Mouse (Mus musculus): ENCODE results near the gene Kcnj8.

Kcnj8 gene

DNA sequence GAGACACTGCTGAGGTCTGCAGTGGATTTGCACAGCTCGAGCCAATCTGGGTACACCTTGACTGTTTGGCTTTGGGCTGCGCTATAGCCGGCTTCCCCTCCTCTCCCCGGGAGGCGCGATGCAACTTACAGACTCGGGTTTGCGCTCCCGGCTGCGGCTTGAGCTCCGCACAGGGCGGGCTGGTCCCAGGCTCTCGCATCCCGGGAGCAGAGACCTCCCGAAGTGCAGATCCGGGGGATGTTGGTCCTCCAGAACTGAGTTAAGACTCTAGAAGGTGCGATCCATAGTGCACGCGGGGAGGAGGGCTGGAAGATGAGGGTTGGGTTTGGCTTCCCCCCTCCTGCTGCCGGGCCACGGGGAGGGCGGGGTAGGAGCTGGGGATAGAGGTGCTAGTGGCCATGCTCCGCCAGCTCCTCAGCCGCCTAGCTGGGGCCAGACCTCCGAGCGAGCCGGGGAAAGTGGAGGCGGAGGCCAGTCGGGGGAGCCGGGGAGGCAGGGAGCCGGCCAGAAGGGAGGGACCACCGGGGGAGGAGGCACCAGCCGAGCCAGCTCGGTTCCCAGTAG is at the start of gene Kcnj8:
TSS of gene Kcnj8 (minus strand) at position 560 of the 564 bp plus-strand sequence.
- peak; percentile 11 to 22 for DNase-seq (ENCODE audit: low spot score in 2 of 2)

DNA sequence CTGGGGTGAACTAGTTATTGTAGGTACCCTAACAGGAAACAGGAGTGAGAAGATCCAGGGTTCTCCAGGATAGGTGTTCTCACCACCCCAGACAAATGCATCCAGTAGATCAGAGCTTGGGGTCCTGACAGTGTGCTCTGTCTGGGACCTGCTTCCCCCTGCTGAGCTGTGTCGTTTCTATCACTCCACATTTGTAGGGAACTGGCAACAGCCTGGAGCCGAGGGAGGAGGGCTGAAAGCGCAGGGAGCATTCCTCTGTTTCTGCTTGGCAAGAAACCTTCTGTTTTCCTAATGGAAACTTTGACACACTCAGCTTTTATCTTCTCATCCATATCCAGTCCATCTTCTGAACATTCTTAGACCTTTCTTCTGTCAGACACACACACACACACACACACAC is 45.2 kb upstream of the Kcnj8 start:
- DNase-seq (ENCODE audit: low spot score in 2 of 2): no peak

DNA sequence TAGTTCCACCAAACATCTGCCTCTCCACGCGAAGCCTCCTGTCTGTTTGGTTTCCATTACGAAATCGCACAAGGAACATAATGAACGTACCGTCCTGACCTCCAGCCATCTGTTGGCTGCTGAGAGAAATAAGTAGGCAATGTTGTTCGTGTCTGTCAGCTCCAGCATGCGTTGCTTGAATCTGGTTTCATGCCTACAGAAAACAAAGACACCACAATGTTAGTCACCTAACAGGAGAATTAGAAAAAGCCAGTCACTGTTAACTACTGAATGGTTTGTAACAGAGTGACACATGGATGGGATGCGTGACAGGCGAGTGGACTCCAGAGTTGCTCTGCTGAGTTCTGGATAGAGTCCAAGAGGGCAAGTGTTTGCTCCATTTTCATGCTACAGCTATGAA is 42.9 kb upstream of the Kcnj8 start:
- DNase-seq (ENCODE audit: low spot score in 2 of 2): peak in 1 of 2 experiments; percentile 10

DNA sequence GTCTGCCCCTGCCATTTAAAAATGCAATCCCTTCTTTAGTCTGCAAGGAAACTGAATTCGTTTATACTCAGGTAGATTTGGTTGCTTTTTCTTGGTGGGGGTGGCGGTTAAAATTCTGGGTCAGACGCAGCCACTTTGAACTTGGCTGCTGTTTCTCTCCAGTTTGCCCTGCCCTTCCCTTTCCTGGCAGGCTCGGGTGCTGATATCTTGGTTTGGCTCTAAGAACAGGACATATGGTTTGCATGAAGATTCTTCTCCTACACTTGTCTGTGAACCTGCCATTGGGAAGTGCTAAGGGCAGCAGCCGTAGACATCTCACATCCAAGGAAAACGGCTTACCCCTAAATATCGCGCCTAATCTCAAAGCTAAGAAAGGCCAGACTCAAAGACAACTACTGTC is 41.0 kb upstream of the Kcnj8 start:
- DNase-seq (ENCODE audit: low spot score in 2 of 2): no peak

DNA sequence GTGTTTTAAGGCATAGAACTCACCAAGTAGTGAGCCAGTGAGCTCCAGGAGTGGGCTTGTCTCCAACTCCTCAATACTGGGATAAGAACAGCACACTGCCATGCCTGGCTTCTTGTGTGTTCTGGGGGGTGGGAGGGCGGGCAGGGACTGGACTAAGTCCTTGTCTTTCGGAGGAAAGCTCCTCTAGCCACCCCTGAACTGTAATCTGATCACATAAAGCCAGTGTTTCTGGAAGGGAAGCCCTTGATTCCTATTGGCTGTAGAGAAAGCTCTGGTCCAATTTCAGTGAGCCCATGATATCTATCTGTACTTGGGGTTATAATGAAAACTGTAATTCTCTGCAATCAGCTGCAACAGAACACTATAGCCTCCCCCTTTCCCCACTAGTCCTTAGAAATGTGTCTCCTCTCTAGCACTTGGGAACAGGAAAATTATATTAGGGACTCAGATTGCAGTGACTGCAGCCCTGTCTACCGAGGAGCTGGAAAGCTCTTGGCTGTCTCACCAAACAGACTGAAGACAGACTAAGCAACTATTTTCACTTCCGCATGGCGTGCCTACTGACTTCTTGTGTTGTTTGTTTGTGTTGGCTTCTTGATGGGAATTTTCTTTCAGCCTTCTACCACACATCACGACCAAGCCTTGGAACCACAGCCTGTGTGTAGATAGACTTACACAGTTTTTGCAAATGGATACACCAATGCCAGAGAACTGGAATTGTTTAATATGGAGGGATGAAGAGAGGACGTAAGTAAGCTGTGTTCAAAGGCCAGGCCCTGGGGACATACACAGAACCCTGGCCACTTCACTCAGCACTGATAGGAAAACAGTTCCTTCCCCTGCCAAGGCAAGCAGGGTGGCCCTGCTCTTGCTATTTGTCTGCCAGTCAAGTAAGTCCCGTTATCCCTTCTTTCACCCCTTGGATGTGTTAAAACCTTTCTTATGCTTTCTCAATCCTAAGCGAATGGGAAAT is 38.3 kb upstream of the Kcnj8 start:
- no peak for DNase-seq (ENCODE audit: low spot score in 2 of 2)

DNA sequence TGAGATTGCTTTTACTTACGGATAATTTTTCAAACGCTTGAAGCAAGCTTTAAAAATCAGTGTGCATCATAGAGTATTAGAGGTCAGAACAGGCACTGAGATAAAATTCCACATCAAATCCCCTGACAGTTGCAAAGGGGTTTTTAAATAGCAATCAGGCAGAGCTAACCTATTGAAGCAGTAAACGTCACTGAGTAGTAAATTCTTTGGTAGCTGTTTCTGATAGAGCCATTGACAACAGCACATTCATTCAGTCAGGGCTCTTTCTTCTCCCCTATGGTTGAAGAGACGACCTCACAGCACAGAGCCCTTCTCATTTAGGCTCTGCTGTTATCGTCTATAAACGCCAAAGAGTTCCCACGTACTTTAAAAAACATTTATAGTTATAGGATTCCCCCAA is 35.7 kb upstream of the Kcnj8 start:
- no peak for DNase-seq (ENCODE audit: low spot score in 2 of 2)

DNA sequence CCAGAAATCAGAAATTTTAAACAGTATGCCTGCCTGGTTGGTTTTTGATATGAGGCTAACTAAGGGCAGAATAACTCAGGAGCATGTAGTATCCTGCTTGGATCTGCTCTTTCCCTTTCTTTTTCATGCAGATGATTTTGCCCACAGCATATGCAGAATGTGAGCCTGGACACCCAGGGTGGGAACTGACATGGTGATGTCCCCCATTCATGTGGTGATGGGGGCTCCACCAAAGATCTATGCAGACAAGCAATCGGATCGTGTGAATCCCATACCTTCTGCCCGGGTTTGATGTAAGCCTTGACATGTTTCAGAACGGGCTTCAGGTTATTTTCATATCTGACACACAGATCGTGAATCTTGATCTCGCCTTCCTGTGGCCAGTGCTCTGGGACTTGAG is 31.4 kb upstream of the Kcnj8 start:
- no peak for DNase-seq (ENCODE audit: low spot score in 2 of 2)

DNA sequence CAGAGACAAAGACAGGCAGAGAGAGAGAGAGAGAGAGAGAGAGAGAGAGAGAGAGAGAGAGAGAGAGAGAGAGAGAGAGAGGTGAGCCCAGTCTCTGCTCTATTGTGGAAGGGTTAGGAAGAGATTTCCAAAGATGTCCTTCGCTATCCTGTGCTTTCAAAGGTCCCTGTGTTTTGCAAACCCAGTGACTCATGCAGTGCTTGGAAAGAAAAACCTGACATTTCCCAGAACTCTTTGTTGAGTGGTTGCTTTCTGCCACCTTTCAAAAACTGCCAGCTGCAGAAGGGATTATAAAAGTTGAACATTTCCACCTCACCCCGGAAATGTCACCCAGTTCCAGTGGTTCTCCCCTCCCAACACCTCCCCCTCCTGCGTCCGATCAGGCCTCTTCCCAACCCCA is 7.4 kb upstream of the Kcnj8 start:
- DNase-seq (ENCODE audit: low spot score in 2 of 2): no peak

DNA sequence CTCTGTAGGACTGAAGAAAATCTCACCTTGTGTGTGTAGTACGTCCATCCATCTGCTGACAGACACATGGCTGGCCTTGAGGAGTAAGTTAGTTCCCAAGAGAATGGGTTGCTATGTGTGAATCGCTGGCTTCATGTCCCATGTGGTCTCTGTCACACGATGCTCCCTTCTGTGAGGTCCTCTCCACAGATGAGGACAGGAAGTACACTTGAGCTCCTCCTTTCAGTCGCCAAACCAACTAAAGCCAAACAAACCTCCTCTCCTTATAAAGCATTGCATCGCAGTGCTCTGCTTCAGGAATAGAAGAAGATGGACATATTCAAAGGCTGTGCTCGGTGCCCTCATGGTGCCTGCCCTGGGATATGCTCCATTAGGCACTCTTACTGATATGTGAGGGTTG is 6.4 kb upstream of the Kcnj8 start:
- no peak for DNase-seq (ENCODE audit: low spot score in 2 of 2)

DNA sequence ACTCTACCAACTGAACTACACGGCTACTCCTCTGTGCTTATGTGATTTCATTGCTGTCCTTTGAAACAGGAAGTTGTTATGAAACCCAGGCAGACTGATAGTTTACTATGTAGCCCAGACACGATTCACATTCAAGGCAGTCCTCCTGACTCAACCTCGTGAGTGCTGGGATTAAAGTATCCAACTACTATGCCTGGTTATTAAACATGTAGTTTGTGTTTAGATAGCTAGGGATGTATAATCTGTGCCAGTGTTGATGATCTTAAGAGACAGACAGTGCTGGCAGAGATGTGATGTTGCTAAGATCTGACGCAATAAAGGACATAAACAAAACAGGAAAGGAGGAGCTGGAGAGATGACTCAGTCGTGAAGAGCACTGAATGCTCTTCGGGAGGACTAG is 1.5 kb upstream of the Kcnj8 start:
- no peak for DNase-seq (ENCODE audit: low spot score in 2 of 2)

DNA sequence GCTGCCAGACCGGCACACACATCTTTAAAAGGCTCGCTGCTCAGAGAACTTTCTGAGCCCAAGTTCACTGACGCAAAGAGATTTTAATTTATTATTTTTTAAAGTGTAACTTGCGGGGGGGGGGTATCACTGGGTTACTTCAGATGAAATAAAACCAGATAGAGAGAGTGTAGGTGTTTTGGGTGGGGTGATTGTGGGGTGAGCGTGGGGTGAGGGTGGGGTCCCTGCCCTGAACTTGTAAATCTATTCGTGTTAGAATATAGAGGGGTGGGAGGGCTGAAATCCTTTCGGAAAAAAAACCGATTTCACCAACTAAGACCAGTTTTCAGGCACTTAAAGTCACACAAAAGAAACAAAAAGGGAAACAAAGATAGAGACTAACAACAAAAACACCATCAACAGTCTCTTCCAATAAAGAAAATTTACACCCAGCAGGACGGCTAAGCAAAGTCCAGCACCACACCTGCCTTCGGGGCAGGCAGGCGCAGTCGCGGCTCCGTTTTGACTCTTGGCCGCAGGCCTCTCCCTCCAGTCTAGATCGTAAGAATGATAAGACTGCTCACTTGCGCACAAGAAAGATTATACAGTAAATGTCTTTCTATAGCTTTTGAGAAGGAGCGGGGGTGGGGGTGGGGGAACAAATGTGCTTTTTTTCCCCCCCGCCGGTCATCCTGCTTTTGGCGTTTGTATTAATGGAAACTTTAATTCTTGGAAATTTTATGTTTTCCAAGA is 381 bp upstream of the Kcnj8 start:
- no peak for DNase-seq (ENCODE audit: low spot score in 2 of 2)

DNA sequence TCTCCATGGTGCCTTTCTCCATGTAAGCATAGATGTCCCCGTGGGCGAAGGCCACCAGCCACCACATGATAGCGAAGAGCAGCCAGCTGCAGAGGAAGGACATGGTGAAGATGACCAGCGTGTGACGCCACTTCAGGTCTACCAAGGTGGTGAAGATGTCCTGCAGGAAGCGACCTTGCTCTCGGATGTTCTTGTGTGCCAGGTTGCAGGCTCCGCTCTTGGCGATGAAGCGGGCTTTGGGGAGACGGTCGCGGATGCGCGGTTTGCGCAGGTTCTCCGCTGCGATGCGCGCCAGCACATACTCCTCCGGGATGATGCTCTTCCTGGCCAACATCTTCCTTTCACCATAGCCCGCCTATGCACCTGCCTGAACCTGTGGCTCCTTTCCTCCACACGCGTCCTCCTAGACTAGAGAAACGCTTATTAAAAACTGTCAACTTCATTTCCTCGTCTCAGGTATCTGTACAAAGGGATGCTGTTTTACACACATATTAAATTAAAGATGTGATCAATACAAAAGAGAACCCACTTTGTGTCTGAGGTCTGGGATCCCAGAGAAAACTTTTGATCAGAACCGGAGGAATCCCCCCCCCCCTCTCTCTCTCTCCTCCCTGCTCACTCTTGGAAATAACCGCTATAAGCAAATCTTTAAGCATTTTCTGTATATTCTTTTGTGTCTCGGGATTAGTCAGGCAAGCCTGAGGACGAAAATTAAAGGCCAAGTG is 1.2 kb downstream of the Kcnj8 start:
- peak; percentile 15 to 26 for DNase-seq (ENCODE audit: low spot score in 2 of 2)

DNA sequence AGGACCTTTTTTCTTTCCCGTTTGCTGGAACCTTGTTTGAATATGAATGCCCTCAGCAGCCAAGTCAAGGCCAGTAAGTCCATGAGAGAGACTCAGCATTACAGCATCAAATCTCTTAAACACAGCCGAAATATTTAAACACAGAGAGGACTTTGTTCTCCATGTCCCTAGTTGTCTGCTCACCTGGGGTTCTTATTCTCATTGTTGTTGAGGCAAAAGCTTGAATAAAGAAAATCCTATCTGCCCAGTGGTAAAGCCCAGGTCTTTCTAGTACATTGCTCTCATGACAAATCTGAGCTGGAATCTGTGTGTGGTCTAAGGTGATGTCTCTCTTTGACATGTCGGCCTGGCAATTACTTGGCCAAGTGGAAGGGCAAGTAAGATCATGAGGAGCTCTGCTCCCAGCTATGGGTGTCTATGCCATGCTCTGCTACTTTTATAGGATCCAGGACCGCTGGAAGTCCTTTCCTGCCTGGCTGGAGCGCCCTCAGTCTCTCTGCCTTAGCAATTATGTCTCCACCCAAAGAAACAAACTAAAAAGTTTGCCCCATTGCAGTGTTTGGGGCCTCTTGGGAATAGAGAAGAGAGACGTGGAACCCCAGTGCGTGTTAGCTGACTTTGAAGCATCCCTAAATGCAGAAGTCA is 2.6 kb downstream of the Kcnj8 start:
- DNase-seq (ENCODE audit: low spot score in 2 of 2): no peak

DNA sequence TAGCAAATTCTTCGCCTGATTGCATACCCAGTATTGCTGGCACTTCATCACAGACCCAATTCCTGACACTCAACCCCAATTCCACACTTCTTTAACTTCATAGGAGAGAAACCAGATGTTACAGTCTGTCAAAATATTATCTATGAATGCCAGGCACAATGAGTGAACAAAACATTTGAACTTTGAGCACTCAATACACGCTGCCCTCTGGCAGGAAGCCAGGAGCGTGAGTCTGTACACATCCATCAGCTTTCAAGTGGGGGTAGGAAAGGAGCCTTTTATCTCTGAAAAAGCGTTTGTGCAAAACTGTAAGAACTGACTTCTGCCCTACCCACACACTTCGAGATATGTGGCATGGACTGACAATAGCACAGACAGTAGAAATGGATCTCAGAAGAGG is 4.0 kb downstream of the Kcnj8 start:
- no peak for DNase-seq (ENCODE audit: low spot score in 2 of 2)

DNA sequence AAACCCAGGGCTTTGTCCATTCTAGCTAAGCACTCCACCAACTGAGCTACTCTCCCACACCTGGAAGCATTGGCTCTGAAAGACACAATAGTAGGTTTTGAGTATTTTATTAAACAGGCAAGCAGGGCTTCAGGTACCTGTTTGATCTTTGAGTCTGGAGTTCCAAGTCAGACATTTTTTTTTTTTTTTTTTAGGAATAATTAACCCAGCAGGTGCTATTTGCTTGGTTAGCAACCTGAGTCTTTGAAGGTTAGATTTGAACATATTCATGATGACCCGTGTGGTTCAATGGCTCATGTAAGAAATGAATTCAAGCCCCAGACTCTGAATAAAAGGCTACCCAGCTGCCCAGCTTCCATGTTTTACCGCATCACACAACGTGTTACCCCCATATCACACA is 6.7 kb downstream of the Kcnj8 start:
- no peak for DNase-seq (ENCODE audit: low spot score in 2 of 2)

DNA sequence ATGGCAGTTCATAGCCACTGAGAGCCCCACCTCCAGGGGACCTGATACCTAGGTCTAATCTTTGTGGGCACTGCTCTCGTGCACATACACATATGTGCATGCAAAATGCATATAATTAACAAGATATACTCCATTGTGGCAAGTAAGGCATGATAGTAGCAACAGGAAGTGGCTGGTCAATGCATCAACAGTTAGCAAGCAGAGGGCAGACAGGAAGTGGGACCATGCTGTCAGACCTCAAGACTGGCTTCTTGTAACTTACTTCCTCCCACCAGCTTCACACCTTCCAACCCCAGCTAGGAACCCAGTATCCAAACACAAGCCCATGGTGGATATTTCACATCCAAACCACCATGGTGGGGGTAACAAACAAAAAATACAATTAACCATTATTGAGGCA is 10.3 kb downstream of the Kcnj8 start:
- DNase-seq (ENCODE audit: low spot score in 2 of 2): no peak

DNA sequence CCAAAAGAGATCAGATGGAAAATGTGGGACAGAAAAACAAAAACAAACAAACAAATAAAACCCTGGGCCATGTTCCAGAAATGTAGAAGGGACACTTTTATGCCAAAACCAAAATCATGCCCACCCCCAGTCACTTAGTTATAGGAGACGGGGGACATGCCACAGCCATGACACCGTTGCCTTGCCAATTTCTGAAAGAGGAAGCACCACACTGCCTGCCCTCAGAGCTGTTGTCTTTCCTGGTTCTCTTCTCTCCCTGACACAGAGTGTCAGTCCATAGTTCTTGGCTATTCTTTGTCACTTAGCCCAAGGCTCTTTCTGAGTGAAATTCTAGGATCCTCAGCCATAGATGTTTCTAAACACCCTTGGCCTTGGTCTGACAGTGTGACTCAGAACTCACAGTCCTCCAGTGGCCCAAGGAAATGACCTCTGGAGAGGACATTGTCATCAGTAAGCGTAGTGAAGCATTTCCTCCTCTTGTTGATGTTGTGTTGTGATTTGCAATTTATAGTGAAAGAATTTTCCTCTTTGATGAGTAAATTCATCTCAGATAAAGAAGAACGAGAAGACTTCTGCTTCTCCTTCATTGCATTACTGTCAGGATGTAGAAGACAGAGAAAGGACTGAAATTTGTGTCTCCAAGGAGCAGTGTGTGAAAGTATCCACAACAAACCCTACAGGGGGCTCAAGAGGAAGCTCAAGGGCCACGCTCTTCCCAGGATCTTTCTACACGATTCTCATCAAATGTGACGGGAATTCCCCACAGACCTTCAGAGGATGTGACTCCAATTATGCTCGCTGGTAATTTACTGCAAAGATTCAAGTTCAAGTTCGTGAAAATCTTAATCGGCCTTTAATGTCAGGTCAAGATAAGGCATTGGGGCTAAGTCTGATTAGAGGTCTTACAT is 12.4 kb downstream of the Kcnj8 start:
- no peak for DNase-seq (ENCODE audit: low spot score in 2 of 2)

DNA sequence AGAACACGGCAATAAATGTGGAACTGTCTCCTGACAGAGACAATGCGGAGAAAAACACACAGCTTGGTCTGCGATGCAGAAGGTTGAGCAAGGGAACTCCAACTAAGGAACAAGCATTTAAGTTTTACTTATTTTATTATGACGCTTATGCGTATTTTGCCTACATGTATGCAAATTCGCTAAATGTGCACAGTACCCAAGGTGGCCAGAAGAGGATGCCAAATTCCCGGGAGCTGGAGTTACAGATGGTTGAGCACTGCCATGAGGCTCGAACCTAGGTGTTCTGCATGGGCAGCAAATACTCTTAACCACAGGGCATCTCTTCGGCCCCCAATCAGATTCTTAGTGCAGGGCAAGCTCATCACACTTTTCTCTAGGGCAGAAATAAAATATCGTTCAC is 13.3 kb downstream of the Kcnj8 start:
- no peak for DNase-seq (ENCODE audit: low spot score in 2 of 2)

DNA sequence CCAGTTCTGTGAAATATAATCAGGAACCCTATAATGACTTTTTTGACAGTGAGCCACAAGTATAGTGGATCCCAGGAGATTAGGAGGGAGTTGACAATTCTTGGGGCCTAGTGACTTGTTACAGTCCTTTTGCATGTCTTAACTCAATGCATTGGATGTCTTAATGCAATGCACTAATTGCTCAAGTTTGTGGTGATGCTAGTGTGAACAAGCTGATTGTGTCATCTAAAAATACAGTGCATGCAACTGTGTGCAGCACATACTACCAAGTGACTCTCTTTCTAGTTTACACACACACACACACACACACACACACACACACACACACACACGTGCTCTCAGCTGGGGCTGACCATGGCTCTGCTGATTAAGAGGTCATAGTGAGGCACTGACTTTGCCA is 15.4 kb downstream of the Kcnj8 start:
- no peak for DNase-seq (ENCODE audit: low spot score in 2 of 2)

DNA sequence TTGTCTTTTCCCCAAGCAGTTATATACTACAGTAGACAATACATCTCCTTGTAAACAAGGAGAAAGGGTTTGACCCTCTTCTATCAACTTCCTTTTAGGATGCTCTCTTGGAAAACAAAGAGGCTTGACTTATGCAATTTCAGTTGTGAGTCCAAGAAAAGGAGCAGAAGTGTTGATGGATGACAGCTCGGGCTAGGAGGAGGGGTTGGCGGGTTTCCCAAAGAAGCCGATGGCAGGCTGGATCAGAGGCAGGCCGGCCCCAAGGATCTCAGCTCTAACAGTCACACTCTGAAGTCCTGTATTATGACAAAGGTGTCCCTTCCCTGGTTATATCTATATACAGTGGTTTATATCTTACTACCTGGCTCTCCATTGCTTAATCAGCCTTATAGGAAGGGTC is 19.9 kb downstream of the Kcnj8 start:
- no peak for DNase-seq (ENCODE audit: low spot score in 2 of 2)

DNA sequence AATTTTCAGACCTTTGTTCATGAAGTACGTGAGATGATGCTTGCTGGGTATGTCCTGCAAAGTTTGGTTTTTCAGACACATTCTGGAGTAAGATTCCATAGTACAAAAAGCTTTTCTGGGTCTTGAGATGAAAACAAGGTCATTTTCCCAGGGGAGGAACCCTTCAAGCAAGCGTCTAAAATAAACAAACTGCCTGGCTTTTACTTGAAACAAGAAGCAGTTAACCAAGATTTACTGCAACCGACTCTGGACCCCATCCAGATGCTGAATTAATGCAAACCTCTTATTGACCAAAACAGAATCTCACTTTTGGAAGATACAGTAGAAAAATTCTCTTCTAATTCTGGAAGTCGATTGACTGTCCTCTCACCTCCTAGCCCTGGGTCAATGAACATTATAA is 20.5 kb downstream of the Kcnj8 start:
- DNase-seq (ENCODE audit: low spot score in 2 of 2): no peak

All from right cerebral cortex, adult 2 months (tissue).